Mouse (Mus musculus) kidney, adult 2 months (tissue): ENCODE measurements at regions not wholly inside any gene's neighbourhood (a gene's known extent, or its start where the extent isn't known, plus 50 kb on each side); places are given as distances from the start of the nearest gene placed in this dataset.

ENCODE experiments used
- CTCF ChIP-seq: fragments of 200-500 bp; conservative IDR thresholded peaks from 2 replicates; pipeline ENCODE4 v1.5.1; 2011; ENCODE audit warnings: low read depth, mild to moderate bottlenecking, control low read depth, low read length, moderate library complexity, mixed read lengths; ENCODE audit not compliant: insufficient read depth, insufficient read length
- POLR2A ChIP-seq: fragments of 200-500 bp; IDR thresholded peaks from one replicate; pipeline ENCODE4 v1.6.1; 2011; ENCODE audit warnings: low read depth, low read length, control low read depth

GRCm38 (mm10) chr15:88386711-88387110 lies 213.4 kb upstream of the Zdhhc25 start:
- no peak for TF ChIP-seq POLR2A
- no peak for TF ChIP-seq CTCF
